Mouse (Mus musculus): ENCODE data around the gene Gabre. TPM values are rescaled to one million over a fixed set of nuclear protein-coding genes. Genes with fewer than 3 reads are reported as not detected.

Gene Gabre
- 0.71 and 0.94 TPM in 2 replicates for polyA plus RNA-seq (2015; fragmentation: Nextera tagmentation; extraction: Ambion mirVana)

GRCm38 (mm10) chrX:72274659-72275371, at the start of gene Gabre:
Gene Gabre, minus strand, starts transcription at chrX:72274803.
- 10% methylated on average over 14 of the region's 36 CpGs for WGBS

GRCm38 (mm10) chrX:72297812-72298211, 23.2 kb upstream of the Gabre start:
- no peak for ATAC-seq (ENCODE audit: low FRiP score, low read depth)
- H3K36me3 ChIP-seq = no peaks in the 10 kb centered on the region
- no peak overlapping the region for H3K9ac ChIP-seq
- no peaks in the 10 kb centered on the region for H3K4me1 ChIP-seq (replicated peaks)
- no peak overlapping the region for H3K4me2 ChIP-seq
- H3K27me3 ChIP-seq = no peaks in the 10 kb centered on the region
- 85% methylated on average over 2 of the region's 2 CpGs for WGBS
- no peak overlapping the region for H3K27ac ChIP-seq (replicated peaks)
- H3K4me3 ChIP-seq = no peak overlapping the region
- H3K9me3 ChIP-seq = no peaks in the 10 kb centered on the region

More at GRCm38 (mm10) chrX:72274659-72275371, at the start of gene Gabre:
- Histone ChIP-seq H3K4me3 (peak within 1 kb of the TSS; percentile 41), H3K36me3 (no peaks in the 10 kb centered on the region), H3K27ac (replicated peaks) (no peak within 1 kb of the TSS), H3K9me3 (no peaks in the 10 kb centered on the region), H3K4me1 (replicated peaks) (0 out of 2 replicates have a peak, but pooled peaks cover 3% of the 10 kb centered on the region), H3K9ac (0 out of 2 replicates have a peak within 1 kb of the TSS, but pooled peaks have one; percentile 13), H3K27me3 (no peaks in the 10 kb centered on the region), H3K4me2 (peak within 1 kb of the TSS; percentile 71)
- peak; percentile 87 for ATAC-seq (ENCODE audit: low FRiP score, low read depth)

GRCm38 (mm10) chrX:72275372-72275663, 715 bp upstream of the Gabre start:
- no peaks in the 10 kb centered on the region for H3K27me3 ChIP-seq
- H3K27ac ChIP-seq (replicated peaks) = no peak overlapping the region
- ATAC-seq (ENCODE audit: low FRiP score, low read depth) = no peak
- H3K4me2 ChIP-seq = peak overlapping the region; percentile 71; the same call in 1 of the 2 replicates
- H3K9ac ChIP-seq = no peak overlapping the region
- no peaks in the 10 kb centered on the region for H3K9me3 ChIP-seq
- 0 out of 2 replicates have a peak, but pooled peaks cover 3% of the 10 kb centered on the region for H3K4me1 ChIP-seq (replicated peaks)
- 64% methylated on average over 1 of the region's 1 CpGs for WGBS
- H3K36me3 ChIP-seq = no peaks in the 10 kb centered on the region
- H3K4me3 ChIP-seq = peak overlapping the region; percentile 41; the same call in 1 of the 2 replicates

- Histone ChIP-seq H3K9ac (0 out of 2 replicates have a peak overlapping the region, but pooled peaks have one; percentile 13), H3K27ac (replicated peaks) (no peak overlapping the region), H3K4me2 (peak overlapping the region; percentile 71), H3K9me3 (no peaks in the 10 kb centered on the region), H3K4me3 (peak overlapping the region; percentile 41), H3K36me3 (no peaks in the 10 kb centered on the region), H3K27me3 (no peaks in the 10 kb centered on the region), H3K4me1 (replicated peaks) (0 out of 2 replicates have a peak, but pooled peaks cover 3% of the 10 kb centered on the region)
- ATAC-seq (ENCODE audit: low FRiP score, low read depth) = peak; percentile 71
- 37% methylated on average over 27 of the region's 27 CpGs for WGBS
Measured at GRCm38 (mm10) chrX:72273966-72274658, 491 bp downstream of the Gabre start.

- Histone ChIP-seq H3K4me1 (replicated peaks) (0 out of 2 replicates have a peak, but pooled peaks cover 3% of the 10 kb centered on the region), H3K27me3 (no peaks in the 10 kb centered on the region), H3K4me3 (no peak overlapping the region), H3K9me3 (no peaks in the 10 kb centered on the region), H3K4me2 (no peak overlapping the region), H3K27ac (replicated peaks) (no peak overlapping the region), H3K9ac (no peak overlapping the region), H3K36me3 (no peaks in the 10 kb centered on the region)
- WGBS = 87% methylated on average over 11 of the region's 11 CpGs
- ATAC-seq (ENCODE audit: low FRiP score, low read depth) = no peak; the same call in 1 of the 2 replicates
Measured at GRCm38 (mm10) chrX:72270637-72271036, 4.0 kb downstream of the Gabre start.

GRCm38 (mm10) chrX:72221717-72222116, 52.9 kb downstream of the Gabre start, which contains the start of gene Magea4:
Gene Magea4, plus strand, starts transcription at chrX:72222017.
- Histone ChIP-seq H3K36me3 (no peaks in the 10 kb centered on the region), H3K9me3 (no peaks in the 10 kb centered on the region), H3K4me3 (no peak within 1 kb of the TSS), H3K4me2 (no peak within 1 kb of the TSS), H3K9ac (no peak within 1 kb of the TSS), H3K27me3 (no peaks in the 10 kb centered on the region), H3K27ac (replicated peaks) (no peak within 1 kb of the TSS), H3K4me1 (replicated peaks) (no peaks in the 10 kb centered on the region)
- WGBS = 81% methylated on average over 2 of the region's 2 CpGs
- no peak for ATAC-seq (ENCODE audit: low FRiP score, low read depth)

MicroRNAs encoded within 50 kb of the gene (microRNA counts, 519-probe panel; counts per million panel counts)
- microRNA mmu-miR-224 (1,807 counts per million, percentile 13 among the panel's probes with 10 or more counts), microRNA mmu-miR-452 (not detected)

Small RNAs within 50 kb of the gene (microRNA-seq; reads per million reads assigned to microRNA genes)
- gene Mir224 (64.3 reads per million, percentile 45 among the genes with 10 or more reads in this experiment), gene Mir452 (21.4 reads per million, percentile 34 among the genes with 10 or more reads in this experiment)

Other genes with a start within 250 kb of the Gabre start
- gene Magea4, start 52.8 kb downstream of the Gabre start, polyA plus RNA-seq (2015; fragmentation: Nextera tagmentation; extraction: Ambion mirVana) = not detected in 2 replicates
- gene Magea10, start 112.1 kb upstream of the Gabre start, polyA plus RNA-seq (2015; fragmentation: Nextera tagmentation; extraction: Ambion mirVana) = not detected in 2 replicates